Mouse (Mus musculus) forebrain, embryonic 10.5 days (tissue): ENCODE results near the gene Ppp2r5e. TPM values are rescaled to one million over a fixed set of nuclear protein-coding genes. Genes with fewer than 3 reads are reported as not detected.

Experiments used
- DNase-seq: peaks from one replicate; pipeline ENCODE4 v3.0.0-alpha.2; 2017; ENCODE audit warnings: low spot score; ENCODE audit errors: extremely low spot score
- H3K27ac ChIP-seq: fragments of 300-500 bp; sonication (generic); 2 replicates; pipeline ENCODE4 v1.5.1; 2016; ENCODE audit warnings: mild to moderate bottlenecking
- H3K27me3 ChIP-seq: fragments of 300-500 bp; sonication (generic); 2 replicates; pipeline ENCODE4 v1.6.1; 2016; ENCODE audit warnings: mild to moderate bottlenecking; ENCODE audit not compliant: poor library complexity, severe bottlenecking
- H3K36me3 ChIP-seq: fragments of 300-500 bp; sonication (generic); replicated peaks from 2 replicates; pipeline ENCODE4 v1.6.1; 2016; ENCODE audit warnings: mild to moderate bottlenecking, moderate library complexity
- H3K4me1 ChIP-seq: fragments of 300-500 bp; sonication (generic); 2 replicates; pipeline ENCODE4 v1.6.1; 2016
- H3K4me3 ChIP-seq: fragments of 300-500 bp; sonication (generic); 2 replicates; pipeline ENCODE4 v1.5.1; 2016; ENCODE audit warnings: mild to moderate bottlenecking, moderate library complexity
- H3K9me3 ChIP-seq: fragments of 300-500 bp; sonication (generic); 2 replicates; pipeline ENCODE4 v1.6.1; 2016; ENCODE audit warnings: mild to moderate bottlenecking, moderate library complexity
- WGBS: fragments of 180-500 bp; shearing (Covaris S2); methylation state at CpG from one replicate; pipeline ENCODE4 v1.1.7; 2016; 5-methylcytosine and 5-hydroxymethylcytosine counted together
- polyA plus RNA-seq: library from polyadenylated mRNA; unstranded; fragments of >200 nt; fragmentation: Nextera tagmentation; extraction: Ambion mirVana; gene quantifications from 2 replicates; pipeline ENCODE4 v1.2.1, GENCODE M21; 2016

The Ppp2r5e gene
- polyA plus RNA-seq, 1 experiment from 2014 or later = 15.2 TPM

- WGBS = 95% methylated on average over 4 of the region's 4 CpGs
- Histone ChIP-seq H3K9me3 (no peaks in the 10 kb centered on the region), H3K36me3 (no peaks in the 10 kb centered on the region), H3K27me3 (no peaks in the 10 kb centered on the region), H3K27ac (no peak overlapping the region), H3K4me3 (no peak overlapping the region), H3K4me1 (peaks cover 11% of the 10 kb centered on the region)
- DNase-seq = no peak
These were observed 50.6 kb downstream of the Ppp2r5e start for GRCm38 (mm10) chr12:75545431-75545925.

GRCm38 (mm10) chr12:75544666-75545065 lies 51.4 kb downstream of the Ppp2r5e start:
- Histone ChIP-seq H3K27ac (no peak overlapping the region), H3K9me3 (no peaks in the 10 kb centered on the region), H3K27me3 (no peaks in the 10 kb centered on the region), H3K36me3 (no peaks in the 10 kb centered on the region), H3K4me1 (peaks cover 14% of the 10 kb centered on the region), H3K4me3 (no peak overlapping the region)
- DNase-seq = no peak
- WGBS = 80% methylated on average over 2 of the region's 2 CpGs

- H3K27me3 ChIP-seq = no peaks in the 10 kb centered on the region
- 88% methylated on average over 2 of the region's 2 CpGs for WGBS
- no peak overlapping the region for H3K4me3 ChIP-seq
- peaks cover 14% of the 10 kb centered on the region for H3K4me1 ChIP-seq
- H3K27ac ChIP-seq = no peak overlapping the region
- no peak for DNase-seq
- H3K36me3 ChIP-seq = no peaks in the 10 kb centered on the region
- H3K9me3 ChIP-seq = no peaks in the 10 kb centered on the region
These were observed 51.8 kb downstream of the Ppp2r5e start for GRCm38 (mm10) chr12:75544259-75544658.

DNA sequence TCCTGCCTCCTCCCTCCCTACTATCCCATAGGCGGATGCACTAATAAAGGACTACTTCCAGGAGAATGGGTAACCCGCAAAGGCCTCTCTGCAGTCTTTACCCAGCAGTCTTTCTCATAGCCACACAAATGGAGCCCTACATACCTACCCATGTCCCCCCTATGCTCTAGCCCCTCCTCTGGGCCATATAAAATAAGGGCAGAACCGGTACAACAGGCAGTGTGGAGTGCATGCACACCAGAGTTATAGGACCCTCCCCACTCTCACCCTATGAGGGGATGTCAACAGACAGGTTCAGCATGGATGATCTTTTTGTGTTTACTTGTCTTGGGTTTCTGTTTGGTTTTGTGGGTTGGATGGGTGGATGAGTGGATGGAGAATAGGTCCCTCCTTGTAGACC lies 52.7 kb downstream of the Ppp2r5e start:
- DNase-seq = no peak
- Histone ChIP-seq H3K27ac (no peak overlapping the region), H3K4me3 (no peak overlapping the region), H3K9me3 (no peaks in the 10 kb centered on the region), H3K27me3 (no peaks in the 10 kb centered on the region), H3K36me3 (no peaks in the 10 kb centered on the region), H3K4me1 (peaks cover 18% of the 10 kb centered on the region)
- WGBS = 65% methylated on average over 3 of the region's 3 CpGs

DNA sequence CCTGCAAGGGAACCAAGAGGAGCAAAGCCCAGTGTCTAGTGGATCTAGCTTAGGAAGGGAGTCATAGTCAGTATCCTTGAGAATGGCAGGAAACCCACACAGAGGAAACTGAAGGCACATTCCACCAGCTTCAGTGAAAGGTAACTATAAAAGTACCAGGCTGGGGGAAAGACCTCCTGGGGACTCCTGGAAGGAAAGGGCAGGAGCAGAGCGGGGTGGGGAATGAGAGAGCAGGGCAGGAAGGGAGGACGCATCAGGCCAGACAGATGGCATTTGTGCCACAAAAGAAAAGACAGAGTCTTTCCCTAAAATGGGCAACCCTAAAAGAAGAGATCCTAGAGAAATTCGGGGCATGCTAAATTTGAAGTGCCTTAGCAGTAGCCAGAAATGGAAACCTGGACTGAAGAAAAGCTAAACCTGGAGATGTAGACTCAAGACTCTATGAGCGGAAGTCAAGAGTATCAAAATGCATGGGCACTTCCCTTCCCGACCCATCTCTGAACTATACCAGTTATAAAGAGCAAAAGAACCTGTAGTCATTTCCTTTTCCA lies 55.3 kb downstream of the Ppp2r5e start:
- WGBS = 84% methylated on average over 5 of the region's 5 CpGs
- DNase-seq = no peak
- no peak overlapping the region for H3K4me3 ChIP-seq
- peaks cover 41% of the 10 kb centered on the region for H3K4me1 ChIP-seq
- H3K27me3 ChIP-seq = no peaks in the 10 kb centered on the region
- H3K9me3 ChIP-seq = no peaks in the 10 kb centered on the region
- H3K36me3 ChIP-seq = no peaks in the 10 kb centered on the region
- no peak overlapping the region for H3K27ac ChIP-seq

DNA sequence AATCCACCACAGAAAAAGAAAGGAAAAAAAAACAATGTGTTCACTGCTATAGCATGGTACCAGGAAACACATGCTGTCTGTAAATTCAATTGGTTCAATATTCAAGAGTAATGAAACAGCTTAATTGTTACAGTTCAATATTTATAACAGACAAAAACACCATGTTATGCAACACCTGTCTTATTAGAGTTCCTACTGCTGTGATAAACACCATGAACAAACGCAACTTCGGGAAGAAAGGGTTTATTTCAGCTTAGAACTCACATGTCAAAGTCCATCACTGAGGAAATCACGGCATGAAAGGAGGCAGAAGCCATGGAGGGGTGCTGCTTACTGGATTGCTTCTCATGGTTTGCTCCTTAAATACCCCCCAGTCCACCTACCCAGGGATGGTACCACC lies 56.8 kb downstream of the Ppp2r5e start:
- Histone ChIP-seq H3K9me3 (no peaks in the 10 kb centered on the region), H3K36me3 (no peaks in the 10 kb centered on the region), H3K27me3 (no peaks in the 10 kb centered on the region), H3K4me3 (no peak overlapping the region), H3K4me1 (peaks cover 41% of the 10 kb centered on the region), H3K27ac (no peak overlapping the region)
- no peak for DNase-seq
- 80% methylated on average over 3 of the region's 3 CpGs for WGBS

DNA sequence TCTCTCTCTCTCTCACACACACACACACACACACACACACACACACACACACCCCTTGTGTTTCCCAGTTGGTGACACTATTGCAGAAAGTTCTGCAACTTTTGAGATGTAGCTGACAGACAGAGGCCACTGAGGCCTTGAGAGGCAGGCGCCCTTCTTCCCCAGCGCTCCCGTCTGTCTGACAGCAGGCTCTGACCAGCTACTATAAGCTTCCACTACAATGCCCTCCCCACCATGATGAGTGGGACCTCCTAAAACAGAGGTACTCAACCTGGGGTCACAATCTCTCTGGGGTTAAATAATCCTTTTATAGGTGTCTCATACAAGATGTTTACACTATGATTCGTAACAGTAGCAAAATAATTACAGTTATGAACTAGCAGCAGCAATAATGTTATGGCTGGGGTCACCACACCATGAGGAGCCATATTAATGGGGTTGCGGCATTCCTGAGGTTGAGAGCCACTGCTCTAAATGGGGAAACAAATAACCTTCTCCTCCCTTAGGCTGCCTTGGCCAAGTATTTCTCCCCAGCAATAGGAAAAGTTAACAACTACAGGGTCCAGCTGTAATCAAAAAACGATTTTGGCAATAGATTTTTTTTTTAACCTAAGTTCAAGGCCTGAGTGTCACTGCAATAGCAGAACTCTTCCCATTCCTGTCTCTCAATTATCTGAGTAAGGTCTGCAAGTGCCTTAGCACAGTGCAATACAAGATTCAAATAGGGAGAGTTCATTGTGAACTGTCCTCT lies 58.2 kb downstream of the Ppp2r5e start:
- no peaks in the 10 kb centered on the region for H3K36me3 ChIP-seq

GRCm38 (mm10) chr12:75537019-75537672 lies 58.9 kb downstream of the Ppp2r5e start:
- no peaks in the 10 kb centered on the region for H3K36me3 ChIP-seq
- peaks cover 34% of the 10 kb centered on the region for H3K4me1 ChIP-seq
- no peak overlapping the region for H3K27ac ChIP-seq
- no peak for DNase-seq
- no peaks in the 10 kb centered on the region for H3K9me3 ChIP-seq
- 22% methylated on average over 7 of the region's 7 CpGs for WGBS
- H3K4me3 ChIP-seq = no peak overlapping the region
- H3K27me3 ChIP-seq = no peaks in the 10 kb centered on the region

More for the DNA sequence above, 58.2 kb downstream of the Ppp2r5e start:
- Histone ChIP-seq H3K27me3 (no peaks in the 10 kb centered on the region), H3K27ac (no peak overlapping the region), H3K4me1 (peaks cover 34% of the 10 kb centered on the region), H3K9me3 (no peaks in the 10 kb centered on the region), H3K4me3 (no peak overlapping the region)
- no peak for DNase-seq
- WGBS = 51% methylated on average over 6 of the region's 6 CpGs

DNA sequence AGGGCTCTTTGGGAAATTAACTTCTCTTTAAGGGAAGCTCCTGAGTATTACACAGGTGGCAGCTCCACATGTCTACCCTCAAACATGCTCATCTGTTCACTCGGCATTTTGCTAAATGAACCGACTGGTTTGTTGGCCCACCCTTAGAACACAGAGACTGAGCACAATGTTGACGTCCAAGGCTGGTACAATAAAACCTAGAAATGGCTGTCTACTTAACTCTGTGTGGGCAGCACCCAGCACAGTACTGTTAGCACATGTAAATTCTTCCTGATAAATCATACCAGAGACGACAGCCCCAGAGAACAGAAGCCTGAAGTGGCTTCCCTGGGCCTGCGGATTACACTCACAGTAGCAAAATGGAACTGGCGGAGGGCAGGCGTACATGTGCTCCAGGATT lies 59.5 kb downstream of the Ppp2r5e start:
- no peak overlapping the region for H3K4me3 ChIP-seq
- DNase-seq = no peak
- H3K9me3 ChIP-seq = no peaks in the 10 kb centered on the region
- H3K4me1 ChIP-seq = peaks cover 34% of the 10 kb centered on the region
- no peaks in the 10 kb centered on the region for H3K27me3 ChIP-seq
- 80% methylated on average over 7 of the region's 7 CpGs for WGBS
- no peak overlapping the region for H3K27ac ChIP-seq
- H3K36me3 ChIP-seq = no peaks in the 10 kb centered on the region

- Histone ChIP-seq H3K4me1 (peaks cover 27% of the 10 kb centered on the region), H3K27me3 (no peaks in the 10 kb centered on the region), H3K36me3 (no peaks in the 10 kb centered on the region), H3K4me3 (no peak overlapping the region), H3K9me3 (no peaks in the 10 kb centered on the region), H3K27ac (no peak overlapping the region)
- no peak for DNase-seq
These were observed 62.9 kb downstream of the Ppp2r5e start for GRCm38 (mm10) chr12:75533145-75533544.

DNA sequence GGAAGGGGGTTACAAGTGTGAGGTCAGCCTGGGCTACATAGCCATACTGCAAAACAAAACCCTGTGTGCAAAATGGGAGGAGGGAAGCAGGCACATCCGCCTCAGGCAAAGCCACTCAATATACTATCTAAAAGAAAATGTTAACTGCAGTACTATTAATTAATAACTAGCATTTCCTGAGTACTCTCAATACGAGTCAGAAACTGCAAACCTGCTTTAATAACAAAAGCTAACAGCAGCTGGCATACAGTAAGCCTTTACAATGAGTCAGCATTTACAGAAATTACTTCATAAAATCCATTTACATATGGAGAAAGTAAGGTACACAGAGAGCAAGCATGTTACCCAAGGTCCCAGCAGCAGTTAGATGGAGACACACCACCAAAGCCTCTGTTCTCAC lies 64.2 kb downstream of the Ppp2r5e start:
- H3K27me3 ChIP-seq = no peaks in the 10 kb centered on the region
- DNase-seq = no peak
- no peak overlapping the region for H3K4me3 ChIP-seq
- peaks cover 14% of the 10 kb centered on the region for H3K4me1 ChIP-seq
- H3K27ac ChIP-seq = no peak overlapping the region
- 93% methylated on average over 2 of the region's 2 CpGs for WGBS
- H3K9me3 ChIP-seq = no peaks in the 10 kb centered on the region
- no peaks in the 10 kb centered on the region for H3K36me3 ChIP-seq

DNA sequence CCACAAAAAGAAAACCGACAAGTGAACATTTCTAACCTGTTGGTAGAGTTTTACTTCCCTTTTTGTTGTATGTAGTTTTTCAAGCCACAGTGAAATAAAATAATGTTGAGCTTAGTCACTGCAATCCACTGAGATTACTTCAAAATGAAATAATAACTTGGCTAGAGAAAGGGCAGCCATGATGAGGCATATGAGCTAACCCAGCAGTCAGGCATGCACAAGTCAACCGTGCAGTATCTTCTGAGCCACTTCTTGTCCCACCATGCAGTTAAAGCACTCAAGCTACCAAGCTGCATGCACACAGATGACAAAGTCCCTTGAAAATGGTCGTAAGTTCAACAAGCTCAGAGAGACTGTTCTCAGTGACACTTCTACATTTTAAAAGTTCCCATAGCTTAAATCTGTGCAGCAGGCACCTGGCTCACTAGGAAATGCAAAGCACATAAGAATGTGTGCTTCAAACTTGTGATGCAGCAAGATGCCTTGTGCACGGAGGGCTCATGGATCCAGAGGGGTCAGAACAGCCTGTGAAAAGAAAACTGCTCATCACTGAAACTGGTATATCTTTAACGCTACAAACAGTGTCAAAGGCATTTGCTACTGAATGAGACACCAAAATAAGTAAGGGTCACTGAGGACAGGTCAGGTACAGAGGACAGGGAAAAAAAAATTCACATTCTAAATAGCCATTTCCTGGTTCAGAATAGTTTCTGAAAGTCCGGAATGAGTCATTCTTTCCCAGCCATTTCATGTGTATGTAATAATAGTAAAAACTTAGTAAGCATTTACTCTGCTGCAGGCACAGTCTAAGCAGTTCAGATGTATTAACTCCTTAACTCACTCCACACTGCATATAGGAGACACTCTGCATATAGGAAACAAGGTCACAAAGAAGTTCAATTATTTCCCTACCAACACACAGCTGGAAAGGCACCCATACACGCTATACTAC lies 66.9 kb downstream of the Ppp2r5e start:
- DNase-seq = no peak
- WGBS = 87% methylated on average over 7 of the region's 7 CpGs
- H3K9me3 ChIP-seq = no peaks in the 10 kb centered on the region
- no peak overlapping the region for H3K4me3 ChIP-seq
- no peaks in the 10 kb centered on the region for H3K27me3 ChIP-seq
- H3K4me1 ChIP-seq = 0 out of 2 replicates have a peak, but pooled peaks cover 5% of the 10 kb centered on the region
- no peak overlapping the region for H3K27ac ChIP-seq
- H3K36me3 ChIP-seq = peaks cover 9% of the 10 kb centered on the region
